Mouse (Mus musculus): ENCODE data around the gene Smagp. TPM values are rescaled to one million over a fixed set of nuclear protein-coding genes. Genes with fewer than 3 reads are reported as not detected.
"Not testable (repeated sequence)": the region's sequence is repeated elsewhere in the genome, so short reads cannot be mapped to it uniquely, and the experiment has no call there.

Smagp gene
- total and polyA plus RNA-seq, 2 experiments: 13.0 to 57.0 TPM

DNA sequence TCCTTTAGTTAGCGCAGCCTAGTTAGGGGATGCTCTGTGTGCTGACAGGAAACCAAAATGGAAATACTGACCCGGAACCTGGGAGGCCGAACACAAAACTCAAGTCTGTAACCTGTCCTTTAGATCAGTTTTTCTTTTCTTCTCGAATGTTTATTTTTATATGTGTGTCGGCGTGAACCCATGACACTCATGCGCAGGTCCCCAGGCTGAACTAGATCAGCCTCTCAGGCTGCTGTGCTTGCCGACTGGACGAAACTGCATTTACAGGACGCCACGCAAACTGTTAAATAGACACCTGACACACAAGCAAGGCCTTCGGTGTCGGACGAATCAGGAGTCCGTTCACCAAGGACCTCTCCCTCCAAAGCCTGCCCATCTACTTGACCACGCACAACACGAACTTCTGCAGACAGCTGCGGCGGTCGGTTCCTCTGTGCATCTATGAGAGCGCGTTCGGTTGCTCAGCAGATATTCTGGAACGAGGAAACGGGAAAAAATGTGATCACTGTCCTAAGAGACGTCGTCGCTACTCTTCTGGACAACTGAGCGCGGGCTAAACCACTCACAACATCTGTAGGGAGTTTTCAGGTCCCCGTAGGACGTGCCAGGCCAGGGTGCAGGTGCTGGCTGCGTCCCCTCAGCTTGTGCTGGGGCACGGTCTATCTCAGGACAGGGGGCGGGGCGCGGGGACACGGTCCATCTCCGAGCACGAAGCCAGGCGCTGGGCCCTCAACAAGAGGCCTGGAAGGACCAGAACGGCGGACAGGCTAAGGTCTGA is 22.3 kb downstream of the Smagp start:
- peak; percentile 61 for DNase-seq (ENCODE audit: extremely low read depth, low read depth, low spot score)
- Histone ChIP-seq H3K27me3 (ENCODE audit: control insufficient read depth, insufficient read depth, low read length) (no peaks in the 10 kb centered on the region), H3K4me1 (ENCODE audit: control insufficient read depth, insufficient read depth, low read length) (peaks cover 16% of the 10 kb centered on the region), H3K79me2 (ENCODE audit: control insufficient read depth, insufficient read depth, low read length) (peaks cover 9% of the 10 kb centered on the region), H3K27ac (replicated peaks; ENCODE audit: insufficient read depth, low read depth, low read length) (peak overlapping the region; percentile 86), H3K4me3 (ENCODE audit: insufficient read depth, low read depth, low read length) (peak overlapping the region; percentile 76), H3K9ac (ENCODE audit: low read depth, low read length) (peak overlapping the region; percentile 83), H3K36me3 (ENCODE audit: control insufficient read depth, insufficient read depth, low read length) (peaks cover 18% of the 10 kb centered on the region)
- WGBS: 6% methylated on average over 43 of the region's 43 CpGs
- TF ChIP-seq POLR2A (IDR thresholded peaks at IDR 0.05; ENCODE audit: extremely low read depth, insufficient read depth, low read length) (no peak), CTCF (IDR thresholded peaks at IDR 0.05; ENCODE audit: low read depth, low read length) (no peak)

DNA sequence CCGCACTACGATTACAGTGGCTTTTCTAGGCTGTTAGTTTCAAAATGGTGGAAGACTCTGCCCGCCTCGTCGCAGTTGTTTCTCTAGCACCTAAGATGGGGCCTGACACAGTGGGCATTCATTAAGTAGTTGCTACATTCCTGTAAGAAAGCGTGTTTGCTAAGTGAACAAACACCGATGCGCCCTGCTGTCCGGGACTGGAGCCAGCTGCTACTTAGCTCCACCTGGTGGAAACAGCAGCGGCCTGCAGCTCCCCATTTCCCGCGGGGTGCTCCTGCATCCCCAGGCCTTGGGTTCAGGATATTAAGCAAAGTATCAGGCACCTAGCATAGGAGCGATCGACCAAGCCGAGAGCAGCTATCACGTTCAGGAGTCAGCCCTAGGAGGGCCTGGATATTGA is 23.2 kb downstream of the Smagp start:
- TF ChIP-seq POLR2A (IDR thresholded peaks at IDR 0.05; ENCODE audit: extremely low read depth, insufficient read depth, low read length) (no peak), CTCF (IDR thresholded peaks at IDR 0.05; ENCODE audit: low read depth, low read length) (peak; percentile 95)
- WGBS: 5% methylated on average over 16 of the region's 16 CpGs
- DNase-seq (ENCODE audit: extremely low read depth, low read depth, low spot score): peak; percentile 65
- Histone ChIP-seq H3K4me1 (ENCODE audit: control insufficient read depth, insufficient read depth, low read length) (peaks cover 15% of the 10 kb centered on the region), H3K27me3 (ENCODE audit: control insufficient read depth, insufficient read depth, low read length) (no peaks in the 10 kb centered on the region), H3K79me2 (ENCODE audit: control insufficient read depth, insufficient read depth, low read length) (peaks cover 9% of the 10 kb centered on the region), H3K27ac (replicated peaks; ENCODE audit: insufficient read depth, low read depth, low read length) (no peak overlapping the region), H3K9ac (ENCODE audit: low read depth, low read length) (no peak overlapping the region), H3K36me3 (ENCODE audit: control insufficient read depth, insufficient read depth, low read length) (peaks cover 10% of the 10 kb centered on the region), H3K4me3 (ENCODE audit: insufficient read depth, low read depth, low read length) (no peak overlapping the region)

DNA sequence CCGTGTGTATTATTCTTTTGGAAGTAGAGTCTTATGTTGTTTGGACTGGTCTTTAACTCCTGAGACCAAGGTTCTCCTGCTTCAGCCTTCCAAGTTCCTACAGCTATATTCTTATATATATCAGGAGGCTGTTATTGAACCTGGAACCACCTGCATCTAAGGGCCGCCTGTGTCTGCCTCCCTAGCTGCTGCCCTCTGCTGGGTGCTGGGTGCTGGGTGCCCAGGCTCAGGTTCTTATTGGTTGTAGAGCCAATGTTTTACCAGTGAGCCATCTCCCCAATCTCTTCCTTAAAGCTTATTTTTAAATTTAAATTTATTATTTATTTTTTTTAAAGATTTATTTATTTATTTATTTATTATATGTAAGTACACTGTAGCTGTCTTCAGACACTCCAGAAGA is 24.3 kb downstream of the Smagp start:
- Histone ChIP-seq H3K79me2 (ENCODE audit: control insufficient read depth, insufficient read depth, low read length) (peaks cover 9% of the 10 kb centered on the region), H3K4me3 (ENCODE audit: insufficient read depth, low read depth, low read length) (no peak overlapping the region), H3K27me3 (ENCODE audit: control insufficient read depth, insufficient read depth, low read length) (no peaks in the 10 kb centered on the region), H3K9ac (ENCODE audit: low read depth, low read length) (no peak overlapping the region), H3K4me1 (ENCODE audit: control insufficient read depth, insufficient read depth, low read length) (peaks cover 14% of the 10 kb centered on the region), H3K36me3 (ENCODE audit: control insufficient read depth, insufficient read depth, low read length) (peaks cover under 1% of the 10 kb centered on the region; the same call in 1 of the 2 replicates), H3K27ac (replicated peaks; ENCODE audit: insufficient read depth, low read depth, low read length) (no peak overlapping the region)
- TF ChIP-seq POLR2A (IDR thresholded peaks at IDR 0.05; ENCODE audit: extremely low read depth, insufficient read depth, low read length): no peak
- peak; percentile 71 for TF ChIP-seq CTCF (IDR thresholded peaks at IDR 0.05; ENCODE audit: low read depth, low read length)
- 58% methylated on average over 2 of the region's 2 CpGs for WGBS
- no peak for DNase-seq (ENCODE audit: extremely low read depth, low read depth, low spot score)

DNA sequence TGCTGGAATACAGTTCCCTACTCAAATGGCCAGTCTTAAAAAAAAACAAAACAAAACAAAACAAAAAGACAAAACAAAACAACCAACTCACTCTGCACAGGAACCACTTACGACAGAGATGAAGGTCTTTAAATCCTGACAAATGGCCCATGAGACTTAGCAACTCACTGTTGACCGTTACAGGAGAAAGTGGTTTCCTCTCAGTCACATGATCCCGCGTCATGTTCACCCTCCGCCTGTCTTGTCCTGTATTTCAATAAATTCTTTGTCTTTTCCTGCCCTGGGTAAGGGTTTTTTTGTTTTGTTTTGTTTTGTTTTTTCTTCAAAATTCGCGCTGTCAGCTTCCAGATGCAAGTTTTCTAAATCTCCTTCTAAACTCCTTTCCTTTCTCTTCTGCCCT is 24.8 kb downstream of the Smagp start:
- no peaks in the 10 kb centered on the region; the same call in 1 of the 2 replicates for H3K36me3 ChIP-seq (ENCODE audit: control insufficient read depth, insufficient read depth, low read length)
- H3K9ac ChIP-seq (ENCODE audit: low read depth, low read length): no peak overlapping the region
- no peak for DNase-seq (ENCODE audit: extremely low read depth, low read depth, low spot score)
- H3K27ac ChIP-seq (replicated peaks; ENCODE audit: insufficient read depth, low read depth, low read length): no peak overlapping the region
- H3K4me1 ChIP-seq (ENCODE audit: control insufficient read depth, insufficient read depth, low read length): peaks cover 11% of the 10 kb centered on the region
- TF ChIP-seq CTCF (IDR thresholded peaks at IDR 0.05; ENCODE audit: low read depth, low read length) (no peak), POLR2A (IDR thresholded peaks at IDR 0.05; ENCODE audit: extremely low read depth, insufficient read depth, low read length) (no peak)
- peaks cover 9% of the 10 kb centered on the region for H3K79me2 ChIP-seq (ENCODE audit: control insufficient read depth, insufficient read depth, low read length)
- no peaks in the 10 kb centered on the region for H3K27me3 ChIP-seq (ENCODE audit: control insufficient read depth, insufficient read depth, low read length)
- no peak overlapping the region for H3K4me3 ChIP-seq (ENCODE audit: insufficient read depth, low read depth, low read length)
- WGBS: 82% methylated on average over 7 of the region's 7 CpGs

DNA sequence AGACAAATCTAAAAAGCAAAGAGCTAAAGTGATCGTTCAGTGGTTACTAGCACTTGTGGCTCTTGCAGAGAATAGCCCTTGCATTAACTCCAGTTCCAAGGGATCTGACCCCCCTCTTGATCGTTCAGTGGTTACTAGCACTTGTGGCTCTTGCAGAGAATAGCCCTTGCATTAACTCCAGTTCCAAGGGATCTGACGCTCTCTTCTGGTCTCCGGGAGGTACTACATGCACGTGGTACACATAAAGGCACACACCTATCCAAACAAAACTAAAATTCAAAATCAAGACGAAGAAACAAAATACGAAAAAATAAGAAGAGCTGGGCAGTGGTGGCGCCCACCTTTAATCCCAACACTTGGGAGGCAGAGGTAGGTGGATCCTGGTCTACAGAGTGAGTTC is 30.1 kb downstream of the Smagp start:
- not testable (repeated sequence) for H3K4me1 ChIP-seq (ENCODE audit: control insufficient read depth, insufficient read depth, low read length); H3K9ac ChIP-seq (ENCODE audit: low read depth, low read length); H3K27me3 ChIP-seq (ENCODE audit: control insufficient read depth, insufficient read depth, low read length); H3K79me2 ChIP-seq (ENCODE audit: control insufficient read depth, insufficient read depth, low read length); H3K36me3 ChIP-seq (ENCODE audit: control insufficient read depth, insufficient read depth, low read length); H3K27ac ChIP-seq (replicated peaks; ENCODE audit: insufficient read depth, low read depth, low read length); H3K4me3 ChIP-seq (ENCODE audit: insufficient read depth, low read depth, low read length); DNase-seq (ENCODE audit: extremely low read depth, low read depth, low spot score)
- WGBS: 91% methylated on average over 8 of the region's 8 CpGs

DNA sequence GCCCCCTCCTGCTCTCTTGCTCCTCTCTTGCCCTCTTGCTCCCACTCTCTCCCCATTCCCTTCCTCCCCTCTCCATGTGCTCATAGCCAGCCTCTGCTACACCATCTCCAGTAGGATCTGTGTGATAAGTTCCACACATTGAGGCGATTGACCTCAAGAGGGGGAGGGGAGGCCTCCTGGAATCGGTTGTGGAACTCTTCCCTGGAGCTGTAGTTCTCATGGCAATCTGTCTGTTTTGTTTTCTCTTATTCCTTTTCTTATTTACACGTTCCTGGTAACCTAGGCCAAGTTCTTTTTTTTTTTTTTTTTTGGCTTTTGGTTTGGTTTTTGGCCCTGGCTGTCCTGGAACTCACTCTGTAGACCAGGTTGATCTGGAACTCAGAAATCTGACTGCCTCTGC is 35.1 kb downstream of the Smagp start:
- DNase-seq (ENCODE audit: extremely low read depth, low read depth, low spot score): peak; percentile 67
- H3K9ac ChIP-seq (ENCODE audit: low read depth, low read length): no peak overlapping the region
- H3K27me3 ChIP-seq (ENCODE audit: control insufficient read depth, insufficient read depth, low read length): no peaks in the 10 kb centered on the region
- peaks cover 6% of the 10 kb centered on the region for H3K4me1 ChIP-seq (ENCODE audit: control insufficient read depth, insufficient read depth, low read length)
- H3K36me3 ChIP-seq (ENCODE audit: control insufficient read depth, insufficient read depth, low read length): no peaks in the 10 kb centered on the region
- 15% methylated on average over 3 of the region's 3 CpGs for WGBS
- H3K27ac ChIP-seq (replicated peaks; ENCODE audit: insufficient read depth, low read depth, low read length): no peak overlapping the region
- TF ChIP-seq CTCF (IDR thresholded peaks at IDR 0.05; ENCODE audit: low read depth, low read length) (no peak), POLR2A (IDR thresholded peaks at IDR 0.05; ENCODE audit: extremely low read depth, insufficient read depth, low read length) (no peak)
- H3K4me3 ChIP-seq (ENCODE audit: insufficient read depth, low read depth, low read length): no peak overlapping the region
- H3K79me2 ChIP-seq (ENCODE audit: control insufficient read depth, insufficient read depth, low read length): no peaks in the 10 kb centered on the region

Measured in liver, adult 2 months (tissue).